Mouse (Mus musculus): ENCODE measurements around the gene Pkn1. TPM values are rescaled to one million over a fixed set of nuclear protein-coding genes. Genes with fewer than 3 reads are reported as not detected.
A peak's percentile ranks its signal among the peaks of the same experiment; 100 is the strongest.

Gene Pkn1
- polyA plus RNA-seq, 1 experiment from 2014 or later, result 19.9 TPM

DNA sequence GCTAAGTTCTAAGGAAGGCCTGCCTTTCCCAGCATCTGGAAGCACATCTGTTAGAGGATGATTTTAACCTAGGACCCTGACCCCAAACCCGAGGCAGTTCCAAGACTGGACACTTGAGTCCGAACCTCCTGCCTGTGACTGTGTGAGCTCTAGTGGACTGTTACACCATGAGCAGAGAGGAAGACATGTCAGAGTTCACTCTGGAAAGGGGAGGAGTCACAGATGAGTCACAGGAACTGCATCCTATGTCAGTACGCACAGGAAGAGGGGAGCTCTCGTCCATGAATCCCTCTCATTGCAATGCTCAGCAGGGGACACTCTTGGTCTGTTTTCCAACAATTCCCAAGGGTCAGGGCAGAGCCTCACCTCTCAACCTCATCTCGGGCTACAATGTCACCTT lies 26.0 kb downstream of the Pkn1 start:
- Histone ChIP-seq H3K9ac (ENCODE audit: low read depth, low read length) (no peak overlapping the region), H3K4me1 (ENCODE audit: control insufficient read depth, insufficient read depth, low read length) (peaks cover 12% of the 10 kb centered on the region), H3K4me3 (ENCODE audit: low read length) (no peak overlapping the region), H3K4me2 (ENCODE audit: low read depth, low read length) (no peak overlapping the region), H3K9me3 (ENCODE audit: control insufficient read depth, low read length) (no peaks in the 10 kb centered on the region), H3K27ac (ENCODE audit: low read length) (no peak overlapping the region), H3K27me3 (replicated peaks; ENCODE audit: control insufficient read depth, insufficient read depth, low read length) (no peaks in the 10 kb centered on the region), H3K36me3 (ENCODE audit: control insufficient read depth, insufficient read depth, low read length) (peaks cover 18% of the 10 kb centered on the region)
- WGBS, result 64% methylated on average over 5 of the region's 5 CpGs
- no peak for ATAC-seq

DNA sequence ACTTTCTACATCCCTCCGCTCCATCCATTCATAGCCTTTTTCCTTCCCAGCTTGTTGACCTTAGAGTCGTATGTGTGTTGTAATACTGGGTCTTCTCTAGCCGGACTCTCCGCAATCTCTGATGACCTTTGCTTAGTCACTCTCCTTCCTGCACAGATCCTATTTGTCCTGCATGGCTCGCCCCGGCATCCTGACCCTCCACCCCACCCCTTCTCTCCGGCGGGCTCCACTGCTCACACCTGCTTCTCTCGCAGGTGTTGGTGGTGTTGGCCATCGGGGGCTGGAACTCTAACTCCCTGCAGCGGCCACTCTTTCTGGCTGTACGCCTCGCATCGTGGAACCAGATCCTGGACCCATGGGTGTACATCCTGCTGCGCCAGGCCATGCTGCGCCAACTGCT lies 30.0 kb downstream of the Pkn1 start:
- Histone ChIP-seq H3K4me3 (ENCODE audit: low read length) (no peak overlapping the region), H3K4me1 (ENCODE audit: control insufficient read depth, insufficient read depth, low read length) (peaks cover 47% of the 10 kb centered on the region), H3K9ac (ENCODE audit: low read depth, low read length) (no peak overlapping the region), H3K4me2 (ENCODE audit: low read depth, low read length) (no peak overlapping the region), H3K27me3 (replicated peaks; ENCODE audit: control insufficient read depth, insufficient read depth, low read length) (no peaks in the 10 kb centered on the region), H3K27ac (ENCODE audit: low read length) (no peak overlapping the region), H3K36me3 (ENCODE audit: control insufficient read depth, insufficient read depth, low read length) (peaks cover 18% of the 10 kb centered on the region), H3K9me3 (ENCODE audit: control insufficient read depth, low read length) (no peaks in the 10 kb centered on the region)
- ATAC-seq, result 0 out of 2 replicates have a peak, but pooled peaks have one; percentile 0
- WGBS, result 74% methylated on average over 16 of the region's 16 CpGs

DNA sequence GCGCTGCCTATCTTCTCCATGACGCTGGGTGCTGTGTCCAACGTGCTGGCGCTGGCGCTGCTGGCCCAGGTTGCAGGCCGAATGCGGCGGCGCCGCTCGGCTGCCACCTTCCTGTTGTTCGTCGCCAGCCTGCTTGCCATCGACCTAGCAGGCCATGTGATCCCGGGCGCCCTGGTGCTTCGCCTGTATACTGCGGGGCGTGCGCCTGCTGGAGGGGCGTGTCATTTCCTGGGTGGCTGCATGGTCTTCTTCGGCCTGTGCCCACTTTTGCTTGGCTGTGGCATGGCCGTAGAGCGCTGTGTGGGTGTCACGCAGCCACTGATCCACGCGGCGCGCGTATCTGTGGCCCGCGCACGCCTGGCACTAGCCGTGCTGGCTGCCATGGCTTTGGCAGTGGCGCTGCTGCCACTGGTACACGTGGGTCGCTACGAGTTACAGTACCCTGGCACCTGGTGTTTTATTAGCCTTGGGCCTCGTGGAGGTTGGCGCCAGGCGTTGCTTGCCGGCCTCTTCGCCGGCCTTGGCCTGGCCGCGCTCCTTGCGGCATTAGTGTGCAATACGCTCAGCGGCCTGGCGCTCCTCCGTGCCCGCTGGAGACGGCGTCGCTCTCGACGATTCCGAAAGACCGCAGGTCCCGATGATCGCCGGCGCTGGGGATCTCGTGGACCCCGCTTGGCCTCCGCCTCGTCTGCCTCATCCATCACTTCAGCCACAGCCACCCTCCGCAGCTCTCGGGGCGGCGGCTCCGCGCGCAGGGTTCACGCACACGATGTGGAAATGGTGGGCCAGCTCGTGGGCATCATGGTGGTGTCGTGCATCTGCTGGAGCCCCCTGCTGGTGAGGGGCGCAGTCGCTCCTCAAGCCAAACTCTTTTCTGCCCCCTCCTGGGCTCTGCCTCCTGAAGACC lies 30.7 kb downstream of the Pkn1 start:
- Histone ChIP-seq H3K4me3 (ENCODE audit: low read length) (peak overlapping the region; percentile 41), H3K27me3 (replicated peaks; ENCODE audit: control insufficient read depth, insufficient read depth, low read length) (no peaks in the 10 kb centered on the region), H3K4me2 (ENCODE audit: low read depth, low read length) (peak overlapping the region; percentile 75), H3K36me3 (ENCODE audit: control insufficient read depth, insufficient read depth, low read length) (peaks cover 18% of the 10 kb centered on the region), H3K27ac (ENCODE audit: low read length) (no peak overlapping the region), H3K4me1 (ENCODE audit: control insufficient read depth, insufficient read depth, low read length) (peaks cover 49% of the 10 kb centered on the region), H3K9me3 (ENCODE audit: control insufficient read depth, low read length) (no peaks in the 10 kb centered on the region), H3K9ac (ENCODE audit: low read depth, low read length) (peak overlapping the region; percentile 61)
- 25% methylated on average over 80 of the region's 80 CpGs for WGBS
- peak; percentile 31 for ATAC-seq

DNA sequence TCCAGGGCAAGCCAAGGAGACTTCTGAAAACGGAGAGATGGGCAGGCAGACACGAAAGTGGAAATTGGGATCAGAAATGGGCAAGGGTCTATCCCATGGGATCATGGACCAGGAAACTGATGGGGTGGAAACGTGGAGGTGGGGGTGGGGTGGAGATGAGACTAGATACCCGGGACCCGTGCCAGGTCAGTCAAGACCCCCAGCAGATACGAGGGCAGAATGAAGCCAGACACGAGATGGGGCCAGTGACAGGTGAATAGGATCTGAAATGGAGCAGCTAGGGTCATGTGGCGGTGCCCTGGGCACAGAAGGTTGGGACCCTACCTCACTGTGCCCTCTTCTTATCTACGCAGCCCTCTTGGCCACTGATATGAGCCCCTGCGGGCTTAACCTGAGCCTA lies 31.5 kb downstream of the Pkn1 start:
- H3K27ac ChIP-seq (ENCODE audit: low read length), result no peak overlapping the region
- H3K4me1 ChIP-seq (ENCODE audit: control insufficient read depth, insufficient read depth, low read length), result peaks cover 55% of the 10 kb centered on the region
- no peak for ATAC-seq
- H3K36me3 ChIP-seq (ENCODE audit: control insufficient read depth, insufficient read depth, low read length), result peaks cover 18% of the 10 kb centered on the region
- no peaks in the 10 kb centered on the region for H3K27me3 ChIP-seq (replicated peaks; ENCODE audit: control insufficient read depth, insufficient read depth, low read length)
- WGBS, result 85% methylated on average over 10 of the region's 10 CpGs
- H3K9ac ChIP-seq (ENCODE audit: low read depth, low read length), result no peak overlapping the region
- H3K4me3 ChIP-seq (ENCODE audit: low read length), result no peak overlapping the region
- no peaks in the 10 kb centered on the region for H3K9me3 ChIP-seq (ENCODE audit: control insufficient read depth, low read length)
- 0 out of 2 replicates have a peak overlapping the region, but pooled peaks have one; percentile 75 for H3K4me2 ChIP-seq (ENCODE audit: low read depth, low read length)

DNA sequence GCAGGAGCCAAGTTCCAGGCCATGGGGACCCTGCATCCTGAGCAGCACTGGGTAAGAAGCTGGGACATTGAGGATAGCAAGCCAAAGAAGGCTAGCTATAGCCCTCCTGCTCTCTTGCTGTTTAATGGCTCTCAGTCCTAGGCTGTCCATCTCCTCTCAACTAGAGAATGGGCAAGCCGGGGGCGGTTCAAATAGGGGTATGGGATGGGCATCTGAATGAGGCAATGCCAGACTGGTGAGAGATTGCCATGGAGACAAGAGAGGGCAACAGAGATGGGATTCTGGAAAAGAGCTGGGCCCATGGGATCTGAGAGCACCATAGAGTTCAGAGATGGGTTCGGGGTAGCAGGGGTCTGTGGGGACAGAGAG lies 32.1 kb downstream of the Pkn1 start:
- H3K4me2 ChIP-seq (ENCODE audit: low read depth, low read length), result peak overlapping the region; percentile 27; the same call in 1 of the 2 replicates
- H3K36me3 ChIP-seq (ENCODE audit: control insufficient read depth, insufficient read depth, low read length), result peaks cover 13% of the 10 kb centered on the region
- peaks cover 62% of the 10 kb centered on the region for H3K4me1 ChIP-seq (ENCODE audit: control insufficient read depth, insufficient read depth, low read length)
- H3K9me3 ChIP-seq (ENCODE audit: control insufficient read depth, low read length), result no peaks in the 10 kb centered on the region
- no peaks in the 10 kb centered on the region for H3K27me3 ChIP-seq (replicated peaks; ENCODE audit: control insufficient read depth, insufficient read depth, low read length)
- H3K4me3 ChIP-seq (ENCODE audit: low read length), result peak overlapping the region; percentile 13; the same call in 1 of the 2 replicates
- WGBS, result 94% methylated on average over 3 of the region's 3 CpGs
- ATAC-seq, result no peak
- H3K9ac ChIP-seq (ENCODE audit: low read depth, low read length), result peak overlapping the region; percentile 37
- H3K27ac ChIP-seq (ENCODE audit: low read length), result peak overlapping the region; percentile 67

DNA sequence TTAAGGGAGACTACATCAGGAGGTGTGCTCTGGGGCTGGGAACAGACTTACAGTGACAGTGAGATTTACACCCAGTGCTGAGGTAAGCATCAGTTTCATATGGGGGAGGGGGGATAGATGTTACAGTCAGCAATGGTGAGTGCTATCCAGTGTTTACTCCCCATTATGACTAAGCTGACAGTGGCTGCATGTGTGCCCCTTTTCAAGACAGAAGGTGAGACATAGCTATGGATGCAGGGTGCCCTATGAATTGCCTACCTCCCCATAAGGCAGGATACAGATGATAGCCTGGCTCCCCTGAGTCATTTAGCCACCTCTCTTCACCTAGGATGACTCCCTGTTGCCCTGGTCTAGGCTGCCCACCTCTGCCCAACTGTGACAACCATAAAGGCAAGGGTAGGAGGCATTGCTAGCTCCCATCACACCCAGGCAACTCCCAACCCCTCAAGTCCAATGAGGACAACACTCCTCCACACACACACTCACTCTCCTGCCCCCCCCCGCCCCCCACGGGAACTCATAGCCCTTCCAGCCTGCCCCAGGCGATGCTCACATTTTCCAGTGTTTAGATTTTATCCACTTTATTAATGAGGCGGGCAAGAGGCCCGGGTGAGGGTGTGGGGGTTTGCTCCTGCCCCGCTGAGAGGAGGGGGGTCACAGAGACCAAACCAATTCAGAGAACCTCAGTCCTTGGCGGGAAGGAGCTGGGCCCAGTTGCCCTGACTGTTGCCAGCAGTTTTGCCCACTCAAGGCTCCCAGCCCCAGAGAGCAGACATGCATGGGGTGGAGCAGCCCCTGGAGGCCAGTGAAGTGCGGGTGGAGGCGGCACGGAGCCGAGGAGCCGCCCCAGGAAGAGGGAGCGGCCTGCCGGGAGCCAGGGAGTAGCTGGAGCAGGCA lies 32.8 kb downstream of the Pkn1 start, which contains the start of gene Ptger1:
Ptger1 (plus strand) TSS at position 710 of the 897 bp plus-strand sequence.
- Histone ChIP-seq H3K27me3 (replicated peaks; ENCODE audit: control insufficient read depth, insufficient read depth, low read length) (no peaks in the 10 kb centered on the region), H3K4me3 (ENCODE audit: low read length) (peak within 1 kb of the TSS; percentile 13; the same call in 1 of the 2 replicates), H3K27ac (ENCODE audit: low read length) (peak within 1 kb of the TSS; percentile 67), H3K4me1 (ENCODE audit: control insufficient read depth, insufficient read depth, low read length) (peaks cover 69% of the 10 kb centered on the region), H3K9me3 (ENCODE audit: control insufficient read depth, low read length) (no peaks in the 10 kb centered on the region), H3K4me2 (ENCODE audit: low read depth, low read length) (peak within 1 kb of the TSS; percentile 27), H3K36me3 (ENCODE audit: control insufficient read depth, insufficient read depth, low read length) (peaks cover 7% of the 10 kb centered on the region; the same call in 1 of the 2 replicates), H3K9ac (ENCODE audit: low read depth, low read length) (peak within 1 kb of the TSS; percentile 37)
- ATAC-seq, result peak; percentile 44
- WGBS, result 19% methylated on average over 14 of the region's 14 CpGs

DNA sequence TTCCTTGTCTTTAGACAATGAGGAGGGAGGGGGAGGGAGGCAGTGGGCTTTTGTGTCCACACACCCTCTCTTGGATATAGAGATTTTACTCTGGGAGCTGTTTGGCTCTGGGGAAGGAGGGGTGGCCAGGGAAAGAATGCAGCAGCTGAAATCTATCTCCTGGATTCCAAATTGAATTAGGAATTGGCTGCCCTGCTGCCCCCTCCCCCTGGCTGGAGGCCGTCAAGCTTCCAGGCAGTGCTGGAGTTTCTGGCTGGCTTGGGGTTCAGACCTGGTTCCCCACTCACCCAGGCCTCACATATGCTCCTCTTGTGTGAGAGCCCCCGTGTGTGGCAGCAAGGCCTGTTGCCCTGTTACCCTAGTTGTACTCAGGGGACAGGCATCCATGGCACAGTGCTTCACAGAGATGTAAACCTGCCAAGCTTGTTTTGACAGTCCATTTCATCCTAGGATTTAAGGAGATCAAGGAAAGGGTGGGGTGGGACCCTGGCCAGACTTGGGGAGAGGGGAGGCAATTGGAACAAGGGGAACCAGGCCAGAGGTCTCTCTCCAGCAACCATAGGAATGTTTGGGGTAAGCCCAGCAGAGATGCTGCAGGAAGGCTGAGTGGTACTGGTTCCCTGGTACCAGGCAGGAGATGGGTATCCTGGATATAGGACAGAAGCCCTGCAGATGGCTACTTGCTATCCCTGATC lies 33.9 kb downstream of the Pkn1 start:
- no peaks in the 10 kb centered on the region for H3K9me3 ChIP-seq (ENCODE audit: control insufficient read depth, low read length)
- H3K27ac ChIP-seq (ENCODE audit: low read length), result peak overlapping the region; percentile 67
- no peak for ATAC-seq
- no peaks in the 10 kb centered on the region for H3K27me3 ChIP-seq (replicated peaks; ENCODE audit: control insufficient read depth, insufficient read depth, low read length)
- H3K4me3 ChIP-seq (ENCODE audit: low read length), result no peak overlapping the region
- no peak overlapping the region for H3K4me2 ChIP-seq (ENCODE audit: low read depth, low read length)
- 34% methylated on average over 2 of the region's 2 CpGs for WGBS
- 0 out of 2 replicates have a peak overlapping the region, but pooled peaks have one; percentile 17 for H3K9ac ChIP-seq (ENCODE audit: low read depth, low read length)
- peaks cover 6% of the 10 kb centered on the region; the same call in 1 of the 2 replicates for H3K36me3 ChIP-seq (ENCODE audit: control insufficient read depth, insufficient read depth, low read length)
- peaks cover 80% of the 10 kb centered on the region for H3K4me1 ChIP-seq (ENCODE audit: control insufficient read depth, insufficient read depth, low read length)

DNA sequence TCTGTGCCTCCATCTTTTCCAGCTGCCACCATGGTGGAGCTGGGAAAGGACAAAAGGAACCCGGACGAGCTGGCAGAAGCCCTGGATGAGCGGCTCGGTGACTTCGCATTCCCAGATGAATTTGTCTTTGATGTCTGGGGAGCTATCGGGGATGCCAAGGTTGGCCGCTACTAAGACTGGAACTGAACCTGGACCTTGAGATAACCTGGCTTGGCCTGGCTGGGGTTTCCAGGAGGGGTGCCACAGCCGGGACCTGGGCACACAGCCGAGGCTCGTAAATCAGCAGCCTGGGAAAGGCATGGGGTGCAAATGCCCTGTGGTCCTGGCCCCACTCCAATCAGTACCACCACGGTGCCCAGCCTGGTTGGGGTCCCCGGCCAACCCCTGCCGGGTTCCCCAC lies 34.9 kb downstream of the Pkn1 start:
- 0 out of 2 replicates have a peak, but pooled peaks cover 1% of the 10 kb centered on the region for H3K36me3 ChIP-seq (ENCODE audit: control insufficient read depth, insufficient read depth, low read length)
- H3K9me3 ChIP-seq (ENCODE audit: control insufficient read depth, low read length), result no peaks in the 10 kb centered on the region
- WGBS, result 84% methylated on average over 13 of the region's 13 CpGs
- no peak for ATAC-seq
- no peak overlapping the region for H3K4me3 ChIP-seq (ENCODE audit: low read length)
- H3K27me3 ChIP-seq (replicated peaks; ENCODE audit: control insufficient read depth, insufficient read depth, low read length), result no peaks in the 10 kb centered on the region
- peaks cover 83% of the 10 kb centered on the region for H3K4me1 ChIP-seq (ENCODE audit: control insufficient read depth, insufficient read depth, low read length)
- H3K9ac ChIP-seq (ENCODE audit: low read depth, low read length), result no peak overlapping the region
- peak overlapping the region; percentile 49 for H3K27ac ChIP-seq (ENCODE audit: low read length)
- H3K4me2 ChIP-seq (ENCODE audit: low read depth, low read length), result no peak overlapping the region

Measured in intestine, embryonic 16.5 days (tissue).